Mouse (Mus musculus) liver, postnatal 0 days (tissue): ENCODE results near the gene Ppp6r2. TPM values are rescaled to one million over a fixed set of nuclear protein-coding genes. Genes with fewer than 3 reads are reported as not detected.
A peak's percentile ranks its signal among the peaks of the same experiment; 100 is the strongest.

ENCODE experiments used
- ATAC-seq: fragments of 200-750 bp; cut with Nextera tagmentation; 2 replicates; pipeline ENCODE4 v1.8.0; 2017; ENCODE audit warnings: mild to moderate bottlenecking, moderate library complexity
- DNase-seq: peaks from one replicate; pipeline ENCODE4 v3.0.0-alpha.2; 2016
- H3K27ac ChIP-seq: fragments of 300-500 bp; sonication (generic); 2 replicates; pipeline ENCODE4 v1.5.1; 2014; ENCODE audit warnings: antibody characterized with exemption, moderate library complexity, mild to moderate bottlenecking, low read depth
- H3K27me3 ChIP-seq: fragments of 300-500 bp; sonication (generic); 2 replicates; pipeline ENCODE4 v1.6.1; 2014; ENCODE audit warnings: low read length, control low read depth, mixed read lengths; ENCODE audit not compliant: insufficient read depth
- H3K36me3 ChIP-seq: fragments of 300-500 bp; sonication (generic); replicated peaks from 2 replicates; pipeline ENCODE4 v1.6.1; 2014; ENCODE audit warnings: mild to moderate bottlenecking, control low read depth, low read length, moderate library complexity, mixed read lengths; ENCODE audit not compliant: insufficient read depth
- H3K4me1 ChIP-seq: fragments of 300-500 bp; sonication (generic); 2 replicates; pipeline ENCODE4 v1.6.1; 2014; ENCODE audit warnings: antibody characterized with exemption, mild to moderate bottlenecking, control low read depth; ENCODE audit not compliant: insufficient read depth
- H3K4me2 ChIP-seq: fragments of 300-500 bp; sonication (generic); 2 replicates; pipeline ENCODE4 v1.6.1; 2014; ENCODE audit warnings: low read depth, mild to moderate bottlenecking, low read length, moderate library complexity, mixed read lengths
- H3K4me3 ChIP-seq: fragments of 300-500 bp; sonication (generic); 2 replicates; pipeline ENCODE4 v1.5.1; 2014; ENCODE audit warnings: low read depth, low read length
- H3K9ac ChIP-seq: fragments of 300-500 bp; sonication (generic); replicated peaks from 2 replicates; pipeline ENCODE4 v1.6.1; 2014; ENCODE audit warnings: mild to moderate bottlenecking, moderate library complexity
- H3K9me3 ChIP-seq: fragments of 300-500 bp; sonication (generic); 2 replicates; pipeline ENCODE4 v1.6.1; 2016; ENCODE audit warnings: mild to moderate bottlenecking, control low read depth, low read length, mixed read lengths
- CTCF ChIP-seq: sonication (generic); IDR thresholded peaks from 2 replicates; pipeline ENCODE4 v1.5.1; 2016; ENCODE audit warnings: antibody characterized with exemption, low read depth
- EP300 ChIP-seq: IDR thresholded peaks from 2 replicates; pipeline ENCODE4 v1.6.1; 2016; ENCODE audit warnings: antibody characterized with exemption, low read depth, mild to moderate bottlenecking
- WGBS: fragments of 180-500 bp; shearing (Covaris S2); extraction: QIAGEN DNeasy Blood & Tissue Kit; methylation state at CpG from one replicate; pipeline ENCODE4 v1.1.7; 2014; ENCODE audit not compliant: insufficient replicate concordance; 5-methylcytosine and 5-hydroxymethylcytosine counted together
- polyA plus RNA-seq: library from polyadenylated mRNA; unstranded; fragments of >200 nt; fragmentation: Nextera tagmentation; extraction: Ambion mirVana; gene quantifications from 2 replicates; pipeline ENCODE4 v1.2.1, GENCODE M21; 2015

Gene Ppp6r2
- polyA plus RNA-seq, 1 experiment from 2014 or later: 18.1 TPM

DNA sequence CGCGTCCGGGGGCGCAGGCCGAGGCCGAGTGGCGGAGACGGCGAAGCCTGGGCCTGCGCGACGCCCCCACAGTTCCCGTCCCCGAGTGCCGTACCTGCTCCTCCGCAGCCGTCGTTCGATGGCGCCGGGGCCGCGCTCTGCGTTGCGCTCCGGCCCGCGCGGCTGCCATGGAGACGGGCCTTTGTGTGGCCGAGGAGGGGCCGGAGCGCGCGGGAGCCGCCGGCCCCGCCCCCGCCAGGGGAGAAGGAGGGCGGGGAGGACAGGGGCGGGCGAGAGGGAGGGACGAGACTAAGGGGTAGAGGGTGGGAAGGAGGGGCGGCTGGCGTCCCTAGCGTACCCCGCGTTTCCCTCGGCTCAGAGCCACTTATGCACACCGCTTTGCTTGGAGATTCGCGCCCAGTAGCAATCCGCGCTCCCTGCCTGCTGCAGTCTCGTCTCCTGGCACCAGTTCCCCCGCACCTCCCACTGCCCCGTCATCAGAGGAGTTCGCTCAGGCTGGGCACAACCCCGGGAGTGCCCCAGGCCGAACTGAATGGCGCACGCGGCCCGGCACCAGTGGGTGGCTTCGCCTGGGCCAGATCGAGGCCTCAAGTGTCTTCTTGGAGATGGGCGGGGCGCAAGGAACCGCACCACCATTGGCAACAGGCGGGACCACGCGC lies 30.7 kb upstream of the Ppp6r2 start, which contains the start of gene Plxnb2:
Plxnb2 (minus strand) TSS at position 218 of the 659 bp plus-strand sequence.
- H3K4me1 ChIP-seq: peaks cover 48% of the 10 kb centered on the region
- WGBS: under 1% methylated on average over 59 of the region's 72 CpGs
- TF ChIP-seq CTCF: no peak
- no peak for TF ChIP-seq EP300
- peak; percentile 75 for ATAC-seq
- peak within 1 kb of the TSS; percentile 98 for H3K27ac ChIP-seq
- no peaks in the 10 kb centered on the region for H3K36me3 ChIP-seq
- H3K27me3 ChIP-seq: peaks cover 19% of the 10 kb centered on the region
- H3K9me3 ChIP-seq: no peaks in the 10 kb centered on the region
- H3K4me3 ChIP-seq: peak within 1 kb of the TSS; percentile 71
- peak; percentile 79 for DNase-seq
- H3K4me2 ChIP-seq: peak within 1 kb of the TSS; percentile 81
- peak within 1 kb of the TSS; percentile 74 for H3K9ac ChIP-seq

GRCm38 (mm10) chr15:89181561-89182270 lies 29.6 kb upstream of the Ppp6r2 start:
- H3K9me3 ChIP-seq: no peaks in the 10 kb centered on the region
- peaks cover 40% of the 10 kb centered on the region for H3K4me1 ChIP-seq
- TF ChIP-seq CTCF: 0 out of 2 replicates have a peak, but pooled peaks have one; percentile 26
- no peak for TF ChIP-seq EP300
- no peak overlapping the region for H3K9ac ChIP-seq
- no peak overlapping the region for H3K4me2 ChIP-seq
- peak overlapping the region; percentile 98; the same call in 1 of the 2 replicates for H3K27ac ChIP-seq
- no peak overlapping the region for H3K4me3 ChIP-seq
- 45% methylated on average over 10 of the region's 10 CpGs for WGBS
- H3K27me3 ChIP-seq: peaks cover 19% of the 10 kb centered on the region
- ATAC-seq (no peak), DNase-seq (no peak)
- no peaks in the 10 kb centered on the region for H3K36me3 ChIP-seq

DNA sequence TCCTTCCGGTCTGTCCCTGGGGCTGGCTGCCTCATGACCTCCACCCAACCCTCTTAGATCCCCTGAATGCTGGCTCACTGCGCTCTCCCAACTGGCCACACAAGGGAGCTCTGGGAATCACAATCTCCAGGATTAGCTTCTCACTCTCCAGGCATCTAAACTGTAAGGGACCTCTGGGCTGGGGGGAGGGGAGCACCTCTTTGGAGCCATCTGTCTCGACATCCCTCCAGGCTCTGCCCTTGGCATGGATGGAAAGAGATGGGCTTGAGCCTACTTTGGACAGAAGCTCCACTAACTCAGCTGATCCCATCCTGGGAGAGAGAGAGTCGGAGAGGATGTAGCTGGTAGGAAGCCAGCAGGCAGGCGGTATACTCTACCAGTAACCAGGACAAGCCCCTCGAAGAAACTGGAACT lies 29.0 kb upstream of the Ppp6r2 start:
- TF ChIP-seq EP300: no peak
- TF ChIP-seq CTCF: peak; percentile 27; the same call in 1 of the 2 replicates
- H3K4me3 ChIP-seq: no peak overlapping the region
- WGBS: 30% methylated on average over 6 of the region's 6 CpGs
- H3K4me2 ChIP-seq: no peak overlapping the region
- no peak for ATAC-seq
- H3K9ac ChIP-seq: no peak overlapping the region
- H3K9me3 ChIP-seq: no peaks in the 10 kb centered on the region
- peaks cover 19% of the 10 kb centered on the region for H3K27me3 ChIP-seq
- 0 out of 2 replicates have a peak overlapping the region, but pooled peaks have one; percentile 35 for H3K27ac ChIP-seq
- DNase-seq: no peak
- peaks cover 34% of the 10 kb centered on the region for H3K4me1 ChIP-seq
- H3K36me3 ChIP-seq: no peaks in the 10 kb centered on the region

- H3K4me2 ChIP-seq: no peak overlapping the region
- H3K36me3 ChIP-seq: no peaks in the 10 kb centered on the region
- 73% methylated on average over 5 of the region's 5 CpGs for WGBS
- ATAC-seq (no peak), DNase-seq (no peak)
- peaks cover 29% of the 10 kb centered on the region for H3K4me1 ChIP-seq
- no peak overlapping the region for H3K9ac ChIP-seq
- H3K4me3 ChIP-seq: no peak overlapping the region
- no peak overlapping the region for H3K27ac ChIP-seq
- no peaks in the 10 kb centered on the region for H3K9me3 ChIP-seq
- H3K27me3 ChIP-seq: peaks cover 19% of the 10 kb centered on the region
- TF ChIP-seq EP300: no peak
- TF ChIP-seq CTCF: no peak
These were observed 28.5 kb upstream of the Ppp6r2 start for GRCm38 (mm10) chr15:89182842-89183241.

DNA sequence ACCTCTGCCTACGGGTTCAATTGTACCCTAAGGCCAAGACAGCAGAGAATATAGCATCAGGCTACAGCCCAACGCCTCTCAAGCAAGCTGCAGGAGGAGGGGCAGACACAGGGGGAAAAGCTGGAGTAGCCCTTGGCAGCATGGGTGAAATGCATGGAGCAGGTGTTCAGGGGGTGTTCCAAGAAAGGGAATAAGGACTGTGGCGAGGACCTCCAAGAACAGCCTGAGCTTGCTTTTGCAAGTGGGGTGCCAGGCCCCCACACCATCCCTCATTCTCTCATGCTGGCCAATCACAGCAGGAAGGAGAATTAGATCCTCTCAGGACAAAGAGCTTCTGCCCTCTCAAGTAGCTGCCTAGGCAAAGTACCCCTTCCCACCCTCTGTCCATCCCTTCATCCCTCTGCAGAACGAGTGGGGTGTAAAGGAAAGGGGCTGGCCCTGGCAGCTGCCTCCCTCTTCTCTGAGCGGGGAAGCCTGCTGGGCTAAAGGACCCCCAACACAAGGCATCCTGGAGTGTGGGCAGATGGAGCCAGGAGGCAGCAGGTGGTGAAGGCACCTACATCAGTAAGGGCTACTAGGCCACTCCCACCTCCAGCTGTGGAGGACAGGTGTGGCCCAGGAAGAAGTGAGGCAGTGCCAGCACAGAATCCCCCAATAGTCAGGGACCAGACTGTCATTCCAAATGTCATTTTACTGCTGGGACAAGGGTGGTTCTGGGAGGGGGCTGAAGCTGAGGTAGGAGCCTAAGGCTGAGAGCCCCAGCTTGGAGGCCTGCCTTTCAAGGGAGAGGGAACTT lies 27.0 kb upstream of the Ppp6r2 start:
- Histone ChIP-seq H3K27me3 (peaks cover 19% of the 10 kb centered on the region), H3K4me3 (no peak overlapping the region), H3K4me2 (no peak overlapping the region), H3K27ac (no peak overlapping the region), H3K9me3 (no peaks in the 10 kb centered on the region), H3K9ac (no peak overlapping the region), H3K36me3 (no peaks in the 10 kb centered on the region), H3K4me1 (peaks cover 15% of the 10 kb centered on the region)
- ATAC-seq (no peak), DNase-seq (no peak)
- TF ChIP-seq CTCF: no peak
- no peak for TF ChIP-seq EP300
- WGBS: 71% methylated on average over 5 of the region's 5 CpGs

DNA sequence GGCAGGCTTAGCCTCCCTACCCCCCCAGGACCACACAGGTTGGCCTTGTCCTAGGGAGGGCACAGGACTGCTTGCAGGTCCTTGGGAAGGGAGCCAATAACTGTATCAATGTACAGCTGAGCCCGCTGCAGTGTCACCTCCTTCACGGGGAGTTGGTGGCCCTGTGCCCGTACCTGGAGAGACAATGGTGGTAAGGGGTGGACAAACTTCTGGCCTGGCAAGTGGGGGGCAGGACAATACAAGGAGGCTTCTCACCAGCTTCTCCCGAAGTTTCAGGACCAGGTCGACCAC lies 26.5 kb upstream of the Ppp6r2 start:
- Histone ChIP-seq H3K9ac (no peak overlapping the region), H3K27me3 (peaks cover 17% of the 10 kb centered on the region), H3K4me3 (no peak overlapping the region), H3K27ac (no peak overlapping the region), H3K4me2 (no peak overlapping the region), H3K36me3 (no peaks in the 10 kb centered on the region), H3K9me3 (no peaks in the 10 kb centered on the region), H3K4me1 (peaks cover 15% of the 10 kb centered on the region)
- 82% methylated on average over 5 of the region's 5 CpGs for WGBS
- no peak for ATAC-seq
- no peak for TF ChIP-seq CTCF
- TF ChIP-seq EP300: no peak
- no peak for DNase-seq
